Mouse (Mus musculus) left cerebral cortex, postnatal 25 days (tissue): ENCODE measurements at regions not wholly inside any gene's neighbourhood (a gene's known extent, or its start where the extent isn't known, plus 50 kb on each side); places are given as distances from the start of the nearest gene placed in this dataset.

Source experiments
- DNase-seq, 2 experiments: peaks; one replicate each; pipeline ENCODE4 v3.0.0; 2022; ENCODE audit warnings: low spot score in 2 of 2, mixed read lengths in 1 of 2
- intact Hi-C: fragments of 180-260 bp; cut with DNase I; formaldehyde crosslinking; loops from one replicate; pipeline ENCODE4 v1.15.1; 2025

- DNase-seq: no peak
- intact Hi-C loops: no loop called here
Measured at GRCm38 (mm10) chr4:148723208-148723607, 80.1 kb downstream of the Gm572 start.

GRCm38 (mm10) chr4:148723934-148724719, 80.1 kb upstream of the Casz1 start:
- intact Hi-C loops: no loop called here
- no peak for DNase-seq

- intact Hi-C loops: no loop called here
- DNase-seq: no peak
Measured at GRCm38 (mm10) chr4:148728800-148729199, 75.4 kb upstream of the Casz1 start.

- intact Hi-C loops: no loop called here
- DNase-seq: no peak
Measured at GRCm38 (mm10) chr4:148731586-148731985, 72.6 kb upstream of the Casz1 start.

- intact Hi-C loops: no loop called here
- DNase-seq: no peak
Measured at GRCm38 (mm10) chr4:148734061-148734460, 70.2 kb upstream of the Casz1 start.

- no peak for DNase-seq
- intact Hi-C loops: no loop called here
Measured at GRCm38 (mm10) chr4:148734547-148734946, 69.7 kb upstream of the Casz1 start.

GRCm38 (mm10) chr4:148738601-148739530, 65.4 kb upstream of the Casz1 start:
- intact Hi-C loops: no loop called here
- no peak for DNase-seq

- peak; percentile 56 to 77 for DNase-seq
- intact Hi-C loops: loop anchor here (2.0 kb wide), 1 partner anchor 334 kb away; no protein-coding TSS in a partner anchor
Measured at GRCm38 (mm10) chr4:148742549-148743413, 61.4 kb upstream of the Casz1 start.

GRCm38 (mm10) chr4:148743414-148743844, 60.8 kb upstream of the Casz1 start:
- no peak for DNase-seq
- intact Hi-C loops: loop anchor here (2.0 kb wide), 1 partner anchor 333 kb away; no protein-coding TSS in a partner anchor

GRCm38 (mm10) chr4:148744053-148744452, 60.2 kb upstream of the Casz1 start:
- no peak for DNase-seq
- intact Hi-C loops: no loop called here

- no peak for DNase-seq
- intact Hi-C loops: no loop called here
Measured at GRCm38 (mm10) chr4:148746460-148747314, 57.5 kb upstream of the Casz1 start.

GRCm38 (mm10) chr4:148747315-148747644, 56.9 kb upstream of the Casz1 start:
- no peak for DNase-seq
- intact Hi-C loops: no loop called here

GRCm38 (mm10) chr4:148750030-148750429, 54.2 kb upstream of the Casz1 start:
- intact Hi-C loops: no loop called here

GRCm38 (mm10) chr4:148751591-148751990, 52.6 kb upstream of the Casz1 start:
- intact Hi-C loops: no loop called here
- DNase-seq: no peak

More at GRCm38 (mm10) chr4:148750030-148750429, 54.2 kb upstream of the Casz1 start:
- DNase-seq: no peak

GRCm38 (mm10) chr4:148752360-148753093, 51.7 kb upstream of the Casz1 start:
- DNase-seq: no peak
- intact Hi-C loops: no loop called here

GRCm38 (mm10) chr4:148753143-148753798, 51.0 kb upstream of the Casz1 start:
- intact Hi-C loops: no loop called here
- DNase-seq: no peak

- DNase-seq: no peak
- intact Hi-C loops: no loop called here
Measured at GRCm38 (mm10) chr4:148753849-148754248, 50.4 kb upstream of the Casz1 start.
